Mouse (Mus musculus): ENCODE measurements around the gene Ptpre.

- TF ChIP-seq CTCF (IDR thresholded peaks at IDR 0.05; ENCODE audit: insufficient read depth, low read depth, low read length) (no peak), POLR2A (IDR thresholded peaks at IDR 0.05; ENCODE audit: insufficient read depth, low read depth, low read length) (no peak)
These were observed 58.4 kb downstream of the Ptpre start for GRCm38 (mm10) chr7:135595640-135596174.

Measured in olfactory bulb, adult 2 months (tissue).